Mouse (Mus musculus): ENCODE results near the gene Chd3.

- TF ChIP-seq CTCF (IDR thresholded peaks at IDR 0.05; ENCODE audit: low read depth): no peak
- TF ChIP-seq EP300 (IDR thresholded peaks at IDR 0.05; ENCODE audit: low read depth): no peak
These were observed 13.4 kb upstream of the Chd3 start for GRCm38 (mm10) chr11:69382478-69383105.

All from liver, embryonic 14.5 days (tissue).